Mouse (Mus musculus): ENCODE measurements around the gene 4933406M09Rik. TPM values are rescaled to one million over a fixed set of nuclear protein-coding genes. Genes with fewer than 3 reads are reported as not detected.
A peak's percentile ranks its signal among the peaks of the same experiment; 100 is the strongest.

The 4933406M09Rik gene
- polyA plus RNA-seq, 1 experiment = 0.06 TPM

GRCm38 (mm10) chr1:134405509-134406413 lies 20.0 kb downstream of the 4933406M09Rik start, which contains the start of gene Cyb5r1:
Gene Cyb5r1 (plus strand): TSS chr1:134405559.
- Histone ChIP-seq H3K4me3 (ENCODE audit: insufficient read depth, low read depth, low read length) (peak within 1 kb of the TSS; percentile 62), H3K4me1 (ENCODE audit: control insufficient read depth, insufficient read depth, low read length) (peaks cover 5% of the 10 kb centered on the region; the same call in 1 of the 2 replicates), H3K27me3 (replicated peaks; ENCODE audit: control insufficient read depth, insufficient read depth, low read length) (no peaks in the 10 kb centered on the region), H3K36me3 (ENCODE audit: control insufficient read depth, insufficient read depth, low read length) (no peaks in the 10 kb centered on the region), H3K27ac (ENCODE audit: insufficient read depth, low read depth, low read length) (peak within 1 kb of the TSS; percentile 51)
- TF ChIP-seq POLR2A (IDR thresholded peaks at IDR 0.05; ENCODE audit: low read depth, low read length) (no peak), CTCF (conservative IDR thresholded peaks at IDR 0.05; ENCODE audit: insufficient read depth, insufficient read length, low read depth, low read length) (no peak)
- under 1% methylated on average over 43 of the region's 43 CpGs for WGBS
- DNase-seq = peak; percentile 88

GRCm38 (mm10) chr1:134406414-134406771 lies 20.7 kb downstream of the 4933406M09Rik start:
- WGBS = 37% methylated on average over 8 of the region's 8 CpGs
- no peak for DNase-seq
- Histone ChIP-seq H3K27ac (ENCODE audit: insufficient read depth, low read depth, low read length) (peak overlapping the region; percentile 34; the same call in 1 of the 2 replicates), H3K4me1 (ENCODE audit: control insufficient read depth, insufficient read depth, low read length) (peaks cover 5% of the 10 kb centered on the region; the same call in 1 of the 2 replicates), H3K4me3 (ENCODE audit: insufficient read depth, low read depth, low read length) (peak overlapping the region; percentile 62), H3K27me3 (replicated peaks; ENCODE audit: control insufficient read depth, insufficient read depth, low read length) (no peaks in the 10 kb centered on the region), H3K36me3 (ENCODE audit: control insufficient read depth, insufficient read depth, low read length) (no peaks in the 10 kb centered on the region)
- TF ChIP-seq POLR2A (IDR thresholded peaks at IDR 0.05; ENCODE audit: low read depth, low read length) (no peak), CTCF (conservative IDR thresholded peaks at IDR 0.05; ENCODE audit: insufficient read depth, insufficient read length, low read depth, low read length) (no peak)

- Histone ChIP-seq H3K4me1 (ENCODE audit: control insufficient read depth, insufficient read depth, low read length) (peaks cover 5% of the 10 kb centered on the region; the same call in 1 of the 2 replicates), H3K27me3 (replicated peaks; ENCODE audit: control insufficient read depth, insufficient read depth, low read length) (no peaks in the 10 kb centered on the region), H3K36me3 (ENCODE audit: control insufficient read depth, insufficient read depth, low read length) (no peaks in the 10 kb centered on the region), H3K27ac (ENCODE audit: insufficient read depth, low read depth, low read length) (no peak overlapping the region), H3K4me3 (ENCODE audit: insufficient read depth, low read depth, low read length) (no peak overlapping the region)
- no peak for TF ChIP-seq POLR2A (IDR thresholded peaks at IDR 0.05; ENCODE audit: low read depth, low read length)
- no peak for TF ChIP-seq CTCF (conservative IDR thresholded peaks at IDR 0.05; ENCODE audit: insufficient read depth, insufficient read length, low read depth, low read length)
- 59% methylated on average over 8 of the region's 8 CpGs for WGBS
- peak; percentile 76 for DNase-seq
Observed at GRCm38 (mm10) chr1:134408080-134408479, 22.3 kb downstream of the 4933406M09Rik start.

- Histone ChIP-seq H3K27me3 (replicated peaks; ENCODE audit: control insufficient read depth, insufficient read depth, low read length) (no peaks in the 10 kb centered on the region), H3K4me1 (ENCODE audit: control insufficient read depth, insufficient read depth, low read length) (peaks cover 7% of the 10 kb centered on the region; the same call in 1 of the 2 replicates), H3K4me3 (ENCODE audit: insufficient read depth, low read depth, low read length) (no peak overlapping the region), H3K27ac (ENCODE audit: insufficient read depth, low read depth, low read length) (no peak overlapping the region), H3K36me3 (ENCODE audit: control insufficient read depth, insufficient read depth, low read length) (no peaks in the 10 kb centered on the region)
- 86% methylated on average over 9 of the region's 9 CpGs for WGBS
- no peak for DNase-seq
- no peak for TF ChIP-seq CTCF (conservative IDR thresholded peaks at IDR 0.05; ENCODE audit: insufficient read depth, insufficient read length, low read depth, low read length)
- no peak for TF ChIP-seq POLR2A (IDR thresholded peaks at IDR 0.05; ENCODE audit: low read depth, low read length)
Observed at GRCm38 (mm10) chr1:134411706-134412629, 26.2 kb downstream of the 4933406M09Rik start.

DNA sequence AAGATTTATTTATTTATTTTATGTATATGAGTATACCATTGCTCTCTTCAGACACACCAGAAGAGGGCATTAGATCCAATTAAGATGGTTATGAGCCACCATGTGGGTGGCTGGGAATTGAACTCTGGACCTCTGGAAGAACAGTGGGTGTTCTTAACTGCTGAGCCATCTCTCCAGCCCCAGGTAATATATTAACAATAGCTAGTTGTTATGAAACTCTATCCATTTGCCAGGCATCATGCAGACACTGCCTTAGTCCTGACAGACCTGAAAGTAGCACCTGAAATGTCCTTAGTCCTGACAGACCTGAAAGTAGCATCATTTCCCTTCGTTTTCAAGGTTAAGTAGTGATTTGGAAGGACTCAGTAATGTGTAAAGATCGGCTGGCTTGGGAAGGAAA lies 28.3 kb downstream of the 4933406M09Rik start:
- WGBS = 32% methylated on average over 2 of the region's 2 CpGs
- Histone ChIP-seq H3K4me1 (ENCODE audit: control insufficient read depth, insufficient read depth, low read length) (peaks cover 21% of the 10 kb centered on the region; the same call in 1 of the 2 replicates), H3K36me3 (ENCODE audit: control insufficient read depth, insufficient read depth, low read length) (no peaks in the 10 kb centered on the region), H3K27me3 (replicated peaks; ENCODE audit: control insufficient read depth, insufficient read depth, low read length) (no peaks in the 10 kb centered on the region), H3K4me3 (ENCODE audit: insufficient read depth, low read depth, low read length) (no peak overlapping the region), H3K27ac (ENCODE audit: insufficient read depth, low read depth, low read length) (peak overlapping the region; percentile 83)
- TF ChIP-seq CTCF (conservative IDR thresholded peaks at IDR 0.05; ENCODE audit: insufficient read depth, insufficient read length, low read depth, low read length) (no peak), POLR2A (IDR thresholded peaks at IDR 0.05; ENCODE audit: low read depth, low read length) (no peak)
- peak; percentile 77 for DNase-seq

DNA sequence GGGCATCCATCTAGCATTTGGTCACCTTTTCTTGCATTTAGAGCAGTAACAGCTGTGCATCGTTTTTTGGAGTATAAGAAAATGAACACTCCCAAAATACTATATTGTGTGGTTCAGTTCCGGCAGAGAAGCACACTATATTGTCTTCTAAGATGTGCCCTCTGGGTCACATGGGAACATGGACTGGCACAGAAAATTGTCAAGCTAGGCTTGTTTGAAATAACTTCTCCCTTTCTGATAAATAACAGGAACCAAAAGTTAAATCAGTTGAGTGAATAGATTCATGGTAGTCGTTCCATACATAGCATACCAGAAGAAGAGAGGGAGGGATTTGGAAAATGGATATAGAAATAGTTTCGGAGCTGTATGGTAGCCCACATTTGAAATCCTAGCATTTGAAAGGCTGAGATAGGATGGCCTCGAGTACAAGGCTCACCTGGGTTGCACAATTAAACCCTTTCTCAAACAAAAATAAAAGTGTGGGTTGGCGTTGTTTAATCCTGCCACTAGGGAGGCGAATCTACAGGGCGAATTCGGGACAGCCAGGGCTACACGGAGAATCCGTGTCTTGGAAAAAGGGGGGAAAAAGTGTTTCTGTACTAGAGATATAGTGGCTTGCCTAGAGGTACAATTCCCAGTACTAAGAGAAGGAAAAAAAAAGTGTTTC lies 28.9 kb downstream of the 4933406M09Rik start:
- Histone ChIP-seq H3K36me3 (ENCODE audit: control insufficient read depth, insufficient read depth, low read length) (no peaks in the 10 kb centered on the region), H3K27me3 (replicated peaks; ENCODE audit: control insufficient read depth, insufficient read depth, low read length) (no peaks in the 10 kb centered on the region), H3K4me3 (ENCODE audit: insufficient read depth, low read depth, low read length) (peak overlapping the region; percentile 11; the same call in 1 of the 2 replicates), H3K4me1 (ENCODE audit: control insufficient read depth, insufficient read depth, low read length) (peaks cover 26% of the 10 kb centered on the region), H3K27ac (ENCODE audit: insufficient read depth, low read depth, low read length) (peak overlapping the region; percentile 83)
- 13% methylated on average over 11 of the region's 11 CpGs for WGBS
- peak; percentile 5 for DNase-seq
- peak; percentile 32; the same call in 1 of the 2 replicates for TF ChIP-seq CTCF (conservative IDR thresholded peaks at IDR 0.05; ENCODE audit: insufficient read depth, insufficient read length, low read depth, low read length)
- TF ChIP-seq POLR2A (IDR thresholded peaks at IDR 0.05; ENCODE audit: low read depth, low read length) = no peak

Measured in kidney, adult 2 months (tissue).